Mouse (Mus musculus) mesoderm, embryonic 11.5 days (tissue): ENCODE results near the gene Sarm1.
A peak's percentile ranks its signal among the peaks of the same experiment; 100 is the strongest.

Experiments
- DNase-seq: peaks from one replicate; pipeline ENCODE4 v3.0.0-alpha.2; 2012; ENCODE audit warnings: low read depth, low spot score

Gene Sarm1

DNA sequence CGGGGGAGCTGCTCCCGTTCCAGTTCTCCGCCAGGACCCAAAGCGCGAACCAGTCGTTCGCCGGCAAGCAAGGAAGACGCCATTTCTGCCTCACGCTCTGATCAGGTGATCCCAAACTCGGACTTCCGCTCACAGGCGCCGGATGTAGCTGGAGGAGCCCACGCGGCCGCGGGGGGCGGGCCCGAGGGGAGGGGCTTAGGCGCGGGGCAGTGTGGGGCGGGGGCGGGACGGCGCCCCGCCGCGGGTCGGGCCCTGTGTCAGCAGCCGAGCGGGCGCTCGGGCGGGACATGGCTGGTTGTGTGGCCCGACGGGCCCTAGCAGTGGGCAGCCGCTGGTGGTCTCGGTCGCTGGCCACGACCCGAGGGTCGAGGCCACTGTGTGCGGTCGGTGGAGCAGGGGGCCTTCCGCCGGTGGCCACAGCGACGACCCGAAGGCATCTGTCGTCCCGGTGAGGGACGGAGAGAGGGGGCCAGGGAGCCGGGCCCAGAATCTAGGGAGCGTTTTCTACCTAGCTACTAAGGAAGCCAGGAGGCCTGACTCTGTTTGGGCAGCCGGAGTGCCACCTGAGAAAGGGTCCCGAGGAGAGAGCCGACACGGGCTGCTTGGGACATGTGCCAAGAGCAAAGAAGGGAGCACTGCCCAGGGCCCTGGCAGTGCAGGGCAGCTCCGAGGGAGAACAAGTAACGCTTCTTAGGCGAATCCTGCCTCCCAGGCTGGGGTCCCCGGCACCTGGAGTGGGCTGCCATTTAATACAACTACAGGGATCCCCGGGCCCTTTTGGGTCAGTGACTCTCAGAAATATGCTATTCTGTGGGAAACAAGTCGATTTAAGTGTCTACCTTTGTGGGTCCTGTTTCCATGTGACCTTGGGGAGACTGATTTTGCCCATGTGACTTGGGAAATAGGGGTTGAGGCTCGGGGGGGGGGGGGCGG lies 14.7 kb upstream of the Sarm1 start, which contains the start of the genes Tmem199 and Poldip2:
Tmem199 (minus strand) TSS at position 148 of the 933 bp plus-strand sequence.
Poldip2 (plus strand) TSS at position 169 of the 933 bp plus-strand sequence.
- peak; percentile 94 for DNase-seq

GRCm38 (mm10) chr11:78509148-78509547 lies 11.6 kb upstream of the Sarm1 start:
- no peak for DNase-seq

DNA sequence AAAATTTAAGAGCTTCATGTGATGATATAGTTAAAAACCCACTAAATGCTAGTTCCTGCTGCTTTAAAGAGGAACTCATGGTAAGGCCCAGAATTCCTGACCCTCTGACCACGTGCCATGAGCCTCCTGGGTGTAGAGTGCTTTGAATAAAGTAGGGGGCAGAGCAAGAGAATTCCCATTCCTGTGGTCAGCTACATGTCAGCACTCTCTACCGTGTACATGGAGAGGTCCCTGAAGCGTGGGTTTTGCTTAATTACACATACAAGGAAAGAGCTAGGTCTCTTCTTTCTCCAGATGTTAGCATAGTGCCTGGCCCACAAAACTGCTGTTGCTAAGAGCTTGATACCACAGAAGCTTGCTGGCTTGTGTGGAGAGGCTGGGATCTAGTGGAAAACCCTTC lies 7.9 kb upstream of the Sarm1 start:
- no peak for DNase-seq

DNA sequence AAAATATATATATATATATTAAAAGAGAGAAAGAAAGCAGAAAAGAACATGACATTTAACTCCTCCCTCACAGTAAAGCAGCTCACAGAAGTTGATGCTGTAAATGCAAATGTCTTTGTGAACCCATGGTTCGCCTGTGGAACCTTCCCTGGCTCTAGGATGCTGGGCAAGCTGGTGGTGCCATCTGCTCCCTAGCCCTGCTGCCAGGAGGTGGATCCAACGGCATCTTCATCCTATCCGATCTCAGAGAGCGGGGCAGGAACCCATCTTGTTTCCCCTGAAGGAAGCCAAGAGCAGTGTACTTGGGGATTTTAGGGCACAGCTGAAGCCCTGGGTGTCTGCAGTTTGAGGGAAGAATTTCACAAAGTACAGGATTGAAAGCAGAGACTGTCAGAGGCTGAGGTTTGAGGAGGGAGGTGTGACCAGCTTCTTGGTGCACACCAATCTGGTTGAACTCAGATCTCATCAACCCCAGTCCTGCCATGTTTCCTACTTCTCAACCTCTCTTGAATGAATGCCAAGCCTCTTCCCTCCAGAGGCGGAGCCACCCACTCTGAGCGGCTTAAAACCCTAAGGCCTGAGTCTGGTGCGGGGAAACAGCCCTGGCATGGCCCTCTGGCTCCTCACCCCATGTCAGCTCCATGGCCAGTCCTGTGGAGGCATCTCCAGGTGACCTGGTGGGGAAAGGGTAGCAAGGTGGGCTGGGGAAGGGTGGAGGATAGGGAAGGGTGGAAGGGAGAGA lies 5.5 kb upstream of the Sarm1 start, which contains the start of gene Sebox:
Sebox (plus strand) TSS at position 539 of the 742 bp plus-strand sequence.
- no peak for DNase-seq

GRCm38 (mm10) chr11:78501529-78501928 lies 4.0 kb upstream of the Sarm1 start:
- no peak for DNase-seq

GRCm38 (mm10) chr11:78500623-78501202 lies 3.2 kb upstream of the Sarm1 start:
- no peak for DNase-seq

DNA sequence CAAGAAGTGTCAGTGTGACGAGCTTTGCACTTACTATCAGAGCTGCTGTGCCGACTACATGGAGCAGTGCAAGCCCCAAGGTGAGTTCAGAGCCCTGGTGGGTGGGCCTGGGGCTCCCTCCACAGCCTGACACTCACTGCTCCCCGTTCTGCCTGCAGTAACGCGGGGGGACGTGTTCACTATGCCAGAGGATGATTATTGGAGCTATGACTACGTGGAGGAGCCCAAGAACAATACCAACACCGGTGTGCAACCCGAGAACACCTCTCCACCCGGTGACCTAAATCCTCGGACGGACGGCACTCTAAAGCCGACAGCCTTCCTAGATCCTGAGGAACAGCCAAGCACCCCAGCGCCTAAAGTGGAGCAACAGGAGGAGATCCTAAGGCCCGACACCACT lies 2.0 kb upstream of the Sarm1 start:
- DNase-seq = no peak

DNA sequence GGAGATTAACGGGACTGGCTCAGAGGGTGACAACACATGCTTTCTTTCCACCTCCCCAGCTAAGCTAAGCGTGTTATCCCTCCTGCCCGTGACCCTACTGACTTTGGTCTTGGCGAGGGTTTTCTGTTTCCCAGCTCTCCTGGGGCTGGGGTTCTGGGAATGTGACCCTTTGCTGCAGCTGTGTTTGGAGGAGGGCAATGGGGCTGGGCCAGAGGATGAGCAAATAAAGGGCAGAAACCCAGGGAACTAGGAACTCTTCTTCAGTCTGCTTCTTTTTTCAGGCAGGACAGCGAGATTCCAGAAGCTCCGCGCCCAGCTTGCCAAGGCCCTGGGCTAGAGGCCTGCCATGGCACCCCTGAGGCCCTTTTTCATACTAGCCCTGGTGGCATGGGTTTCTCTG lies 1.4 kb upstream of the Sarm1 start, which contains the start of gene Vtn:
Vtn (plus strand) TSS at position 88 of the 400 bp plus-strand sequence.
- no peak for DNase-seq

DNA sequence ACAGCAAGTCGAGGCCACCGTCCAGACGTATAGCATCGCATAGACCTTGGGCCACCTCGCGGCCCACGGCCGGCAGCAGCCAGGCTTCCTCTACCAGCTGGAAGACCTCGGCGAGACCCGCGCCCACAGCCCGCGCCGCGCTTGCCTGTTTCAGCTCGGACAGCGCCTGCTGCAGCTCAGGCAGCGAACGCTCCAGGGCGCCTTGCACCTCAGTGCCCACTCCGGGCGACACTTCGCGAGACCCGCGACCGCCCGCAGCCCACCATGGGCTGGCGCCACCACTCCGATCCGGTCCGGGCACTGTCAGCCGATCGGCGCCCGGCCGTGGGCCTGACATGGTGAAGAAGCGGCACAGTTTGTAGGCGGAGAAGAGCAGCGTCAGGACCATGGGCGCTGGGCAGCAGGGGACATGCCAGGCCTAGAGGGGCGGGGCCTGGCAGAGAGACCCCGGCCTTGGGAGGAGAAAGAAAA lies 448 bp downstream of the Sarm1 start:
- no peak for DNase-seq

GRCm38 (mm10) chr11:78495904-78496303 lies 1.6 kb downstream of the Sarm1 start:
- DNase-seq = peak; percentile 81

- DNase-seq = peak; percentile 64
Measured at GRCm38 (mm10) chr11:78490781-78491241, 6.7 kb downstream of the Sarm1 start.

GRCm38 (mm10) chr11:78488168-78488567 lies 9.4 kb downstream of the Sarm1 start:
- DNase-seq = peak; percentile 79

DNA sequence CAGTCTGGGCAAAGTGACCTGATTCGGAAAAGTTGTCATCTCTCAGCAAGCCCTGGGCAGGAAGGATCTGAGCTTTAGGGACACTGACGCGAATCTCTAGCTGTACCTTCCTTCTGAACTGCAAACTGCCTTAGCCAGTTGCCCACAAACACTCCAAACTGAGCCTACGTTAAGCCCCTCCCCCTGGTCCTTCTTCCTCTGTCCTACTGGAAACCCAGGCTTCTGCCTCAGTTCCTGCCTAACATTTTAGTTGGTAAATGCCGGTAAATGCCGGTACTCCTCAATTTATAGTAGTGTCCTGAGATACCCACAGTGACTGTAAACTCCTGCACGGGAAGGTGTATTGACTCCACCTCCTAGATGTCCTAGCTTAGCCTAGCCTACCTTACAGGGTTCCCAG lies 13.9 kb downstream of the Sarm1 start:
- no peak for DNase-seq

DNA sequence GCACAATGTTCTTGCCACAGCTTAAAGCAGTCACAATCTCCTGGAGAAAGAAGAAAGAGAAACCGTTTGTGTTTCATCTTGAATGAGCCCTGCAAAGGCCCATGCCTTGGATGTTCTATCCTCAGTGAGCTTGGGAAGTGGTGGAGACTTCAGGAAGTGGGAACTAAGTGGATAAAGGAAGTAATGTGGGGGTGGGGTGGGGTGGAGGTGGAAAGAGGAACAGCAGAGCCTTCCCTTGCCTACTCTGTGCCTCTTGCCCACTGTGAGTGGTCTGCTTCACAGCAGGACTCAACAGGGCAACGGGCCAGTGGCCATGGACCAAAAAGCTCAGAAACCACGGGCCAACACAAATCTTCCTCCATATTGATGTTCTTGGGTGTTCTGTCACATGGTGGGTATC lies 22.3 kb downstream of the Sarm1 start:
- DNase-seq = no peak

DNA sequence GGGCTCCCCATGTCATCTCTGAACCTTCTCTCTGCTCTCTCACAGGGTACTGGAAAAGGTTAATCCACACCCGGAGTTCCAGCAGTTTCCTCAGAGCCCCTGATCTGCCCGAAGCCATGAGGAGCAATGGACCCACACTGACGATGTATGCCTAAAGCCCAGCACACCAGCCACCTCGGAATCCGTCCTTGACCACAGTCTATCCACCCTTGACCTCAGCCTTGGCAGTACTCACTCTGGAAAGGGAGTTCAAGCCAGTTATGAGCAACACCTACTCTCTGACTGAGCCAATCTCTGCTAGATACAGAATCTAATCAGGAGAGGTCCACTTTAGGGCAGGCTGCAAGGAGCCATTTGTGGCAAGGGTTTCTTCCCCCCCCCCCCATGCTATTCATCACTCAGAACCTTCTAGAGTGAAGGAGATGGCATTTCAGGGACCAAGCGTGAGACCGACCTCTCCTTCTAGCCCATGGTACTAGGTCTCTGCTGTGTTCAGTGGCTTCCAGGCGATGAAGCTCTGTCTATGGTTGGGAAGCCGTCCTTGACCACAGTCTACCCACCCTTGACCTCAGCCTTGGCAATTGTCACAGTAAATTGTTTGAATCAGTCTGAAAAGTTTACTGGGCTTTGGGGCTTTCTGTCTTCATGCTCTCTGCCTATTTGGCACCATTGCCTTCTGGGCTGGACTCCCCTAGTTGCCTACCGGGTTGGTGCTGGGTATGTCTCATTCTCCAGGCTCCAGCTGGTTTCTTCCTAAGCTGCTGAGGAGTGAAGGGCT lies 26.0 kb downstream of the Sarm1 start:
- DNase-seq = no peak

GRCm38 (mm10) chr11:78467932-78468331 lies 29.6 kb downstream of the Sarm1 start:
- DNase-seq = no peak

DNA sequence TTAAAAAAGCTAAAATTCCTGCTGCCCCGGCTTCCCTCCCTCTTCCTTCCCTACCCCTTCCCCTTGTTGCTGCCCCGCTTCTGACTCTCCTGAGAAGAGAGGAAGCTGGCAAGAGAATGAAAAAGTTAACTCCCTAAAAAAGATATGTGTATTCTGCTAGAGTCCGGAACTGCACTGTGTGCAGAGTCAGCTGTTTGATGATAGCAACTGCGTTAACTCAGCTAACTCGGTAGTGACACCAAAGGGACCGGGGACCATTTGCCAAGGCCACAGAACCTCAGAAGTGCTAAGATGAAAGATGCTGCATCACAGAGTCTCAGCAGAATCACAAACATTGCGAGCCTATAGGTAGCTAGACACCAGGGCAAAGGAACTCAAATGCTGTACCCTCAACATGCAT lies 30.0 kb downstream of the Sarm1 start:
- no peak for DNase-seq

GRCm38 (mm10) chr11:78466242-78466912 lies 31.2 kb downstream of the Sarm1 start:
- DNase-seq = no peak

GRCm38 (mm10) chr11:78465568-78466180 lies 31.9 kb downstream of the Sarm1 start, which contains the start of gene Slc46a1:
Gene Slc46a1 (plus strand): TSS chr11:78465697.
- peak; percentile 87 for DNase-seq

DNA sequence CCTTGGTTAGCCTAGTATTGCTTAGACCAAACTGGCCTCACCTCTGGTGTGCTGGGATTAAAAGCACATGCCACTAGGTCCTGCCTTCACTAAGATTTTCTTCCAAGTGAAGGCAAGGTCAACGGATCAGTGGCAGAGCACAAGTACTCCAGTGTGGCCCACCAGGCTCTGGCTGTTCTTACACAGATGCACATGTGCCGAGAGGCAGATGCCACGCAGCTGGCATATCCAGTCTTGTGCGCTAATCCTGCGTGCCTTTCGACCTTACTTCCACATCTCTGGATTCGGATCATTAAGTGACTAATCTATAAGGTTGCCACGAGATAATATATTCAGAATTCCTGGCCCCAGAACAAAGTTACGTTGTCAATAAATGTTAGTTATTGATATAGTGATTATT lies 32.4 kb downstream of the Sarm1 start:
- peak; percentile 48 for DNase-seq
